ENCODE assay signal across 8 mouse cellular contexts in genomic region chr11:59847891-59848884, GRCm38 (mm10). TPM values are rescaled to one million over a fixed set of nuclear protein-coding genes. Genes with fewer than 3 reads are reported as not detected.
DNase-seq lines count a peak whose midpoint lies in the region; ATAC-seq and TF ChIP-seq lines count a peak whose summit lies in the region.

No protein-coding gene starts in this region.

- peaks cover 28% of the 10 kb centered on the region for H3K4me1 ChIP-seq in erythroblast, embryonic 14.5 days (ENCODE audit: control insufficient read depth)
- H3K4me1 ChIP-seq in heart, embryonic 13.5 days: peaks cover 23% of the 10 kb centered on the region
- H3K4me1 ChIP-seq in liver, embryonic 14.5 days (replicated peaks; ENCODE audit: control insufficient read depth in 2 of 2, insufficient read depth in 2 of 2, low read length in 1 of 2): peaks cover 0 to 10% of the 10 kb centered on the region in 2 experiments; a peak in 2 of 4 replicates
- peaks cover 6% of the 10 kb centered on the region; the same call in 1 of the 2 replicates for H3K4me1 ChIP-seq in stomach, embryonic 15.5 days

- WGBS in heart, embryonic 13.5 days: under 1% methylated on average over 63 of the region's 69 CpGs
- WGBS in liver, embryonic 14.5 days (ENCODE audit: insufficient replicate concordance): under 1% methylated on average over 69 of the region's 69 CpGs
- under 1% methylated on average over 58 of the region's 69 CpGs for WGBS in stomach, embryonic 15.5 days

- TF ChIP-seq CTCF in liver, embryonic 14.5 days (IDR thresholded peaks at IDR 0.05; ENCODE audit: low read depth): peak; percentile 25; the same call in 1 of the 2 replicates

- peak overlapping the region; percentile 75 for H3K4me3 ChIP-seq in erythroblast, embryonic 14.5 days (replicated peaks)
- peak overlapping the region; percentile 71 for H3K4me3 ChIP-seq in heart, embryonic 13.5 days
- H3K4me3 ChIP-seq in liver, embryonic 14.5 days (ENCODE audit: insufficient read depth in 1 of 2, low read depth in 2 of 2, low read length in 2 of 2): peak overlapping the region; percentile 73 to 74
- H3K4me3 ChIP-seq in stomach, embryonic 15.5 days (replicated peaks): peak overlapping the region; percentile 74

- H3K27ac ChIP-seq in heart, embryonic 13.5 days (replicated peaks): peak overlapping the region; percentile 90
- peak overlapping the region; percentile 6 for H3K27ac ChIP-seq in liver, embryonic 14.5 days
- peak overlapping the region; percentile 89 for H3K27ac ChIP-seq in stomach, embryonic 15.5 days

- DNase-seq in CD4-positive helper T cell, adult 2 months (ENCODE audit: low read depth, low spot score): peak; percentile 67
- peak; percentile 28 for DNase-seq in brain, embryonic 18.5 days (ENCODE audit: low read depth, low spot score)
- DNase-seq in kidney, postnatal 10 days: peak; percentile 88
- peak; percentile 33 to 43 (median 40) for DNase-seq in liver, embryonic 14.5 days (ENCODE audit: low read depth in 3 of 3, low spot score in 3 of 3)
- DNase-seq in neural tube, embryonic 10.5 days (ENCODE audit: extremely low spot score, low spot score): peak; percentile 87

- TF ChIP-seq EP300 in liver, embryonic 14.5 days (IDR thresholded peaks at IDR 0.05; ENCODE audit: low read depth): no peak

- H3K9ac ChIP-seq in heart, embryonic 13.5 days: peak overlapping the region; percentile 91
- H3K9ac ChIP-seq in liver, embryonic 14.5 days (replicated peaks): peak overlapping the region; percentile 67
- H3K9ac ChIP-seq in stomach, embryonic 15.5 days: peak overlapping the region; percentile 82

- no peaks in the 10 kb centered on the region for H3K27me3 ChIP-seq in erythroblast, embryonic 14.5 days (ENCODE audit: control insufficient read depth)
- H3K27me3 ChIP-seq in heart, embryonic 13.5 days (replicated peaks): no peaks in the 10 kb centered on the region
- no peaks in the 10 kb centered on the region for H3K27me3 ChIP-seq in liver, embryonic 14.5 days (ENCODE audit: control insufficient read depth, insufficient read depth, low read length)
- no peaks in the 10 kb centered on the region for H3K27me3 ChIP-seq in stomach, embryonic 15.5 days (replicated peaks)

- peak; percentile 76 for ATAC-seq in heart, embryonic 13.5 days (ENCODE audit: extremely low read depth, insufficient number of reproducible peaks, low FRiP score, low TSS enrichment)
- peak; percentile 80 for ATAC-seq in liver, embryonic 14.5 days (ENCODE audit: insufficient read depth)
- ATAC-seq in stomach, embryonic 15.5 days (ENCODE audit: insufficient read depth, low FRiP score, low read depth): peak; percentile 86

- peaks cover 18% of the 10 kb centered on the region for H3K36me3 ChIP-seq in erythroblast, embryonic 14.5 days (ENCODE audit: control insufficient read depth)
- H3K36me3 ChIP-seq in heart, embryonic 13.5 days: peaks cover 17% of the 10 kb centered on the region
- H3K36me3 ChIP-seq in liver, embryonic 14.5 days (replicated peaks; ENCODE audit: control insufficient read depth, insufficient read depth, low read depth): no peaks in the 10 kb centered on the region
- no peaks in the 10 kb centered on the region for H3K36me3 ChIP-seq in stomach, embryonic 15.5 days

- H3K4me2 ChIP-seq in heart, embryonic 13.5 days: peak overlapping the region; percentile 72
- peak overlapping the region; percentile 85 for H3K4me2 ChIP-seq in liver, embryonic 14.5 days (ENCODE audit: low read depth)
- H3K4me2 ChIP-seq in stomach, embryonic 15.5 days: peak overlapping the region; percentile 74

- H3K9me3 ChIP-seq in erythroblast, embryonic 14.5 days (ENCODE audit: control insufficient read depth, low read length): no peaks in the 10 kb centered on the region
- H3K9me3 ChIP-seq in heart, embryonic 13.5 days: no peaks in the 10 kb centered on the region
- H3K9me3 ChIP-seq in liver, embryonic 14.5 days (ENCODE audit: control insufficient read depth, low read length): no peaks in the 10 kb centered on the region
- no peaks in the 10 kb centered on the region for H3K9me3 ChIP-seq in stomach, embryonic 15.5 days

RNA-seq across cellular contexts. Expression of gene Cops3, which starts 8.6 kb away (rescaled TPM):
- 2.9 and 3.4 TPM in 2 replicates for polyA plus RNA-seq in erythroblast, embryonic 14.5 days (2012)
- 152 and 169 TPM in 2 replicates for polyA plus RNA-seq in heart, embryonic 13.5 days (2015; fragmentation: Nextera tagmentation; extraction: Ambion mirVana)
- polyA plus RNA-seq in liver, embryonic 14.5 days (2012; rRNA removed): 26.2 and 33.5 TPM in 2 replicates
- 108 and 112 TPM in 2 replicates for polyA plus RNA-seq in liver, embryonic 14.5 days (2014; fragmentation: Nextera tagmentation; extraction: Ambion mirVana)
- polyA plus RNA-seq in stomach, embryonic 15.5 days (2015; fragmentation: Nextera tagmentation; extraction: Ambion mirVana): 175 and 192 TPM in 2 replicates

RNA-seq across cellular contexts. Expression of gene Nt5m, which starts 8.9 kb away (rescaled TPM):
- polyA plus RNA-seq in erythroblast, embryonic 14.5 days (2012): 0.83 and 0.99 TPM in 2 replicates
- polyA plus RNA-seq in heart, embryonic 13.5 days (2015; fragmentation: Nextera tagmentation; extraction: Ambion mirVana): 36.3 and 36.5 TPM in 2 replicates
- polyA plus RNA-seq in liver, embryonic 14.5 days (2012; rRNA removed): 8.5 and 8.9 TPM in 2 replicates
- polyA plus RNA-seq in liver, embryonic 14.5 days (2014; fragmentation: Nextera tagmentation; extraction: Ambion mirVana): 10.0 and 10.6 TPM in 2 replicates
- 31.7 and 35.1 TPM in 2 replicates for polyA plus RNA-seq in stomach, embryonic 15.5 days (2015; fragmentation: Nextera tagmentation; extraction: Ambion mirVana)

RNA-seq across cellular contexts. Expression of gene Flcn, which starts 38.4 kb away (rescaled TPM):
- 0.28 and 0.94 TPM in 2 replicates for polyA plus RNA-seq in erythroblast, embryonic 14.5 days (2012)
- 26.9 and 28.6 TPM in 2 replicates for polyA plus RNA-seq in heart, embryonic 13.5 days (2015; fragmentation: Nextera tagmentation; extraction: Ambion mirVana)
- polyA plus RNA-seq in liver, embryonic 14.5 days (2012; rRNA removed): 10.8 and 11.1 TPM in 2 replicates
- polyA plus RNA-seq in liver, embryonic 14.5 days (2014; fragmentation: Nextera tagmentation; extraction: Ambion mirVana): 7.2 and 8.9 TPM in 2 replicates
- polyA plus RNA-seq in stomach, embryonic 15.5 days (2015; fragmentation: Nextera tagmentation; extraction: Ambion mirVana): 27.8 and 30.6 TPM in 2 replicates

Comparison
In these comparisons a context has a peak if more than half of its experiments do, and no peak if none do; other contexts are left out.
1. Peak in every context shown above with its lines: DNase-seq, ATAC-seq, H3K4me3 ChIP-seq and H3K27ac ChIP-seq.
2. DNase-seq: peak in every context shown above with its lines; median percentile 88 in kidney, postnatal 10 days; 87 in neural tube, embryonic 10.5 days; 67 in CD4-positive helper T cell, adult 2 months; 40 in liver, embryonic 14.5 days; 28 in brain, embryonic 18.5 days.
3. H3K27ac ChIP-seq: peak in every context shown above with its lines; median percentile 90 in heart, embryonic 13.5 days; 89 in stomach, embryonic 15.5 days; 6 in liver, embryonic 14.5 days.